Mouse (Mus musculus): ENCODE data around the gene Reck. TPM values are rescaled to one million over a fixed set of nuclear protein-coding genes. Genes with fewer than 3 reads are reported as not detected.

Gene Reck
- total and polyA plus RNA-seq, 3 experiments, result 0.12 to 0.60 TPM; not detected in 1

DNA sequence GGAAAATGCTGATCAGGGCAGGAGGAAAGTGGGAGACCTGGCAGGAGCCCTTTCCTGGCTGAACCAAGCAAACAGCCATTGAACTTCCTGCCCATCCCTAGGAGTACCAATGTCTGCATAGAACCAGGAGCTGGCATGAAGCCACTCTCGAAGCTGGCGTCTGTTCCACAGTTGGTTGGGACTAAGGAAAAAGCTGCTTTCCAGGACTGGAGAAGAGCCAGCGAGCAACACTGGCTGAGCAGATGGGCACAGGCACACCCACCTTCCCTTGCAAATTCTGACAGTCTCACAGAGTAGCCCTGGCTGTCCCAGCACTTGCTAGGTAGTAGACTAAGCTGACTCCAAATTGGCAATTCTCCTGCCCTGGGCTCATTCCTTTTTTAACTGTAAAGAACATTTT, 104.4 kb downstream of the Reck start:
- Histone ChIP-seq H3K36me3 (ENCODE audit: control insufficient read depth in 1 of 2, insufficient read depth in 2 of 2, low read length in 2 of 2) (peaks cover 0 to 5% of the 10 kb centered on the region in 2 experiments; a peak in 2 of 4 replicates), H3K9me3 (replicated peaks; ENCODE audit: insufficient read depth, low read length) (no peaks in the 10 kb centered on the region), H3K27ac (ENCODE audit: control insufficient read depth, low read depth, low read length) (no peak overlapping the region), H3K4me3 (ENCODE audit: control insufficient read depth in 1 of 2, insufficient read depth in 1 of 2, low read depth in 2 of 2, low read length in 2 of 2) (no peak overlapping the region), H3K79me2 (ENCODE audit: control insufficient read depth, insufficient read depth, low read length, poor library complexity) (no peaks in the 10 kb centered on the region; the same call in 1 of the 2 replicates), H3K4me1 (ENCODE audit: control insufficient read depth in 1 of 2, insufficient read depth in 2 of 2, low read length in 2 of 2) (peaks cover 3 to 16% of the 10 kb centered on the region in 2 experiments), H3K27me3 (ENCODE audit: control insufficient read depth in 1 of 2, insufficient read depth in 2 of 2, low read length in 2 of 2) (no peaks in the 10 kb centered on the region), H3K9ac (ENCODE audit: control insufficient read depth, low read depth, low read length, poor library complexity, severe bottlenecking) (no peak overlapping the region)
- TF ChIP-seq GATA1 (IDR thresholded peaks at IDR 0.05; ENCODE audit: low read depth, low read length) (no peak), ZMIZ1 (IDR thresholded peaks at IDR 0.05; ENCODE audit: low read depth, low read length) (no peak), NELFE (IDR thresholded peaks at IDR 0.05; ENCODE audit: low read depth, low read length) (no peak), KAT2A (conservative IDR thresholded peaks at IDR 0.05; ENCODE audit: low read depth, low read length) (no peak), ELF1 (IDR thresholded peaks at IDR 0.05; ENCODE audit: low read depth, low read length) (no peak)
- no peak for DNase-seq (ENCODE audit: low read depth, low spot score)

DNA sequence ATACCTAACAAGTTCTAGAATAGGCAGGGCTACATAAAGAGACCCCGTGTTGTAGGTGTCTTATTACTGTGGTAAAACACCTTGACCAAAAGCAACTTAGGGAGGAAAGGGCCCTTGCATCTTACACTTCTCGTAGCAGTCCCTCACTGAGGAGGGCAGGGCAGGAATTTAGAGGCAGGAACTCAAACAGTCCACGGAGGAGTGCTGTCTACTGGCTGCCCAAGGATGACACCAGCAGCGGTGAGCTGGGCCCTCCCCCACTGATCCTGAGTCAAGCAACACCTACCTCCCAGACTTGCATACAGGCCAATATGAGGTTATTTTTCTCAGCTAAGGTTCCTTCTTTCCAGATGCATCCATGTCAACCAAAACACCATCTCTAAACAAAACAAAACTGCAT, 104.9 kb downstream of the Reck start:
- peaks cover 0 to 3% of the 10 kb centered on the region in 2 experiments; a peak in 2 of 4 replicates for H3K36me3 ChIP-seq (ENCODE audit: control insufficient read depth in 1 of 2, insufficient read depth in 2 of 2, low read length in 2 of 2)
- no peak overlapping the region for H3K9ac ChIP-seq (ENCODE audit: control insufficient read depth, low read depth, low read length, poor library complexity, severe bottlenecking)
- no peak overlapping the region for H3K4me3 ChIP-seq (ENCODE audit: control insufficient read depth in 1 of 2, insufficient read depth in 1 of 2, low read depth in 2 of 2, low read length in 2 of 2)
- H3K4me1 ChIP-seq (ENCODE audit: control insufficient read depth in 1 of 2, insufficient read depth in 2 of 2, low read length in 2 of 2), result peaks cover 0 to 11% of the 10 kb centered on the region in 2 experiments; a peak in 1 of 4 replicates
- no peaks in the 10 kb centered on the region for H3K27me3 ChIP-seq (ENCODE audit: control insufficient read depth in 1 of 2, insufficient read depth in 2 of 2, low read length in 2 of 2)
- no peaks in the 10 kb centered on the region for H3K9me3 ChIP-seq (replicated peaks; ENCODE audit: insufficient read depth, low read length)
- no peak overlapping the region for H3K27ac ChIP-seq (ENCODE audit: control insufficient read depth, low read depth, low read length)
- no peak for DNase-seq (ENCODE audit: low read depth, low spot score)
- no peaks in the 10 kb centered on the region; the same call in 1 of the 2 replicates for H3K79me2 ChIP-seq (ENCODE audit: control insufficient read depth, insufficient read depth, low read length, poor library complexity)
- TF ChIP-seq CHD2 (IDR thresholded peaks at IDR 0.05; ENCODE audit: low read length) (no peak), MAFK (IDR thresholded peaks at IDR 0.05; ENCODE audit: borderline replicate concordance, low read depth, low read length) (no peak), GATA1 (IDR thresholded peaks at IDR 0.05; ENCODE audit: low read depth, low read length) (no peak), CTCF (IDR thresholded peaks at IDR 0.05 in 2 of 3, conservative IDR thresholded peaks at IDR 0.05 in 1 of 3; ENCODE audit: control insufficient read depth in 1 of 3, insufficient read depth in 1 of 3, low read depth in 2 of 3, low read length in 3 of 3, poor library complexity in 1 of 3, severe bottlenecking in 1 of 3) (no peak), ETS1 (IDR thresholded peaks at IDR 0.05; ENCODE audit: low read depth, low read length) (no peak), POLR2A (IDR thresholded peaks at IDR 0.05; ENCODE audit: control insufficient read depth in 1 of 2, insufficient read depth in 1 of 2, low read depth in 1 of 2, low read length in 2 of 2, poor library complexity in 1 of 2) (no peak), USF1 (IDR thresholded peaks at IDR 0.05; ENCODE audit: low read depth, low read length) (no peak)

DNA sequence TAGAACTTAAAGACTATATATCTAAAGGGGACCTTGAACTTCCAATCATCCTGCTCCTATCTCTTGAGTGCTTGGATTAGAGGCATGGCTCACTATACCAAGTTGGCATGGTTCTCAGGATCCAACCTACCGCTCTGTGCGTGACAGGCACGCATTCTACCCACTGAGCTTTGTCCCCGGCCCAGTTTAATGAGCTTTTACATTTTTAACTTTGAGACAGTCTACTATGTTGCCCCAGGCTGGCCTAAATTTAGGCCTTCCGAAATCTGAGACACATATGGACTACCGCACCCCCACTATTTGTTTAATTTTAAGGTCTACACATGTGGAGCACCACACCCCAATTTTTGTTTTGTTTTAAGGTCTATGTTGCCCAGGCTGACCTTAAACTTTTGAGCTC, 105.5 kb downstream of the Reck start:
- Histone ChIP-seq H3K36me3 (ENCODE audit: control insufficient read depth in 1 of 2, insufficient read depth in 2 of 2, low read length in 2 of 2) (peaks cover 0 to 2% of the 10 kb centered on the region in 2 experiments; a peak in 2 of 4 replicates), H3K9ac (ENCODE audit: control insufficient read depth, low read depth, low read length, poor library complexity, severe bottlenecking) (no peak overlapping the region), H3K9me3 (replicated peaks; ENCODE audit: insufficient read depth, low read length) (no peaks in the 10 kb centered on the region), H3K27me3 (ENCODE audit: control insufficient read depth in 1 of 2, insufficient read depth in 2 of 2, low read length in 2 of 2) (no peaks in the 10 kb centered on the region), H3K27ac (ENCODE audit: control insufficient read depth, low read depth, low read length) (no peak overlapping the region), H3K4me3 (ENCODE audit: control insufficient read depth in 1 of 2, insufficient read depth in 1 of 2, low read depth in 2 of 2, low read length in 2 of 2) (no peak overlapping the region), H3K4me1 (ENCODE audit: control insufficient read depth in 1 of 2, insufficient read depth in 2 of 2, low read length in 2 of 2) (peaks cover 0 to 9% of the 10 kb centered on the region in 2 experiments; a peak in 1 of 4 replicates), H3K79me2 (ENCODE audit: control insufficient read depth, insufficient read depth, low read length, poor library complexity) (no peaks in the 10 kb centered on the region; the same call in 1 of the 2 replicates)
- no peak for DNase-seq (ENCODE audit: low read depth, low spot score)
- TF ChIP-seq MXI1 (IDR thresholded peaks at IDR 0.05; ENCODE audit: low read depth, low read length), result no peak
- no peak for TF ChIP-seq SIN3A (IDR thresholded peaks at IDR 0.05; ENCODE audit: low read length)
- TF ChIP-seq SMC3 (IDR thresholded peaks at IDR 0.05; ENCODE audit: low read depth, low read length), result no peak
- TF ChIP-seq MEF2A (IDR thresholded peaks at IDR 0.05; ENCODE audit: extremely low read depth, insufficient replicate concordance, low read depth, low read length, poor library complexity, severe bottlenecking), result no peak
- TF ChIP-seq GABPA (IDR thresholded peaks at IDR 0.05; ENCODE audit: low read depth, low read length), result no peak
- TF ChIP-seq NELFE (IDR thresholded peaks at IDR 0.05; ENCODE audit: low read depth, low read length), result no peak
- TF ChIP-seq E2F4 (IDR thresholded peaks at IDR 0.05; ENCODE audit: borderline replicate concordance, low read depth, low read length), result no peak
- TF ChIP-seq ZNF384 (IDR thresholded peaks at IDR 0.05; ENCODE audit: low read depth, low read length), result no peak
- TF ChIP-seq ZKSCAN1 (IDR thresholded peaks at IDR 0.05; ENCODE audit: low read depth, low read length), result no peak

Data from MEL (cell line).